Mouse (Mus musculus): ENCODE data around the gene Srsf12.

The Srsf12 gene

DNA sequence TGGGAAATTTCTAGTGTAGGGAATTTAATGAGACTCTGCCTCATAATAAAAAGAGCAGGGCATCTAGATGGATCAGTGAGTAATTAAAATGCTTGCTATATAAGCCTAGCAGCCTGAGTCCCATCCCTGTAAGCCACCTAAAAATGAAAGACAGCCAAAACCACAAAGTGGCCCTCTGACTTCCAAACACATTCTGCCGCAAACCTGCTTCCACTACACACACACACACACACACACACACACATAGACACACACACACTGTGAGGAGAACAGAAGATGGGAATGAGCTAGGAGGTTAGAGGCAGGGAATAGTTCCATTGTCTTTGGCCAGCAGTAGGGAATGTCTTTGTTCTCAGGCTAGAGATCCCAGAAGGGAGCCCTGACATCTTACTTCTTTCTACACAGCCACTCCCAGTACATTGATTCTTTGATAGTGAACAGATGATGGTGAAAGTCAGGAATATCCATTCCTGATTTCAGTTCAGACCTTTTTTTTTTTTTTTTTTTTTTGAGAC is 41.0 kb downstream of the Srsf12 start:
- no peak for DNase-seq (ENCODE audit: low spot score in 2 of 2)

DNA sequence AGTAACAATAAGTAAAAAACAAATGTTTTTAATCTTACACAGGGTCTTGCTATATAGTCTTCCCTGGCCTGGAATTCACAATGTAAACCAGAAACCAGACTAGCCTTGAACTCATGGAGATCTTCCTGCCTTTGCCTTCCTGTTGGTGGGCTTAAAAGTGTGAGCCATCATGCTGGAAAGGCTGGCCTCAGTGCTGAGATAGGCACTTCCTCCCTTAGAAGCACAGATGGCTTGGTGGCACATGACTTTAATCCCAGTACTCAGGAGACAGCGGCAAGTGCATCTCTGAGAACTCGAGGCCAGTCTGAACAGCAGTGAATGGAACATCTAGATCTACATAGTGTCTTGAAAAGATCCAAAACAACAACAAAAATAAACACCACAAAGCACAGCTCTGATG is 42.1 kb downstream of the Srsf12 start:
- no peak for DNase-seq (ENCODE audit: low spot score in 2 of 2)

DNA sequence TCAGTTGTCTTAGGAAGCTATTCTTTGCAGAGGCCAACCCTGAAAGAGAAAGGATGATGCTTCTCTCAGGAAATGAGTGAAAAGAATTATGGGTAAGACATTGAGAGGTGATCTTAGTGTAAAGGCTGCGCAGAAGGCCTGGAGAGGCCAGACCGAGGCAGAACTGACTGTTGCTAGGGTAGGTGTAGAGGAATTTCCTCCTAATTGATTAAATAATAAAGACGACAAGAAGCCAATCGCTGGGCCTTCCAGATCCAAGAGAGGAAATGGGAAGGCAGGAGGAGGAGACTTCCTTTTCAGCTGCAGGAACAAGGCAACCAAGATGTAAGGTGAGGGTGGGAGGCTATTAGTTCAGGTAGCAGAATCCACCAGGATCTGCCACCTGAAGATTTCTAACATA is 45.9 kb downstream of the Srsf12 start:
- no peak for DNase-seq (ENCODE audit: low spot score in 2 of 2)

DNA sequence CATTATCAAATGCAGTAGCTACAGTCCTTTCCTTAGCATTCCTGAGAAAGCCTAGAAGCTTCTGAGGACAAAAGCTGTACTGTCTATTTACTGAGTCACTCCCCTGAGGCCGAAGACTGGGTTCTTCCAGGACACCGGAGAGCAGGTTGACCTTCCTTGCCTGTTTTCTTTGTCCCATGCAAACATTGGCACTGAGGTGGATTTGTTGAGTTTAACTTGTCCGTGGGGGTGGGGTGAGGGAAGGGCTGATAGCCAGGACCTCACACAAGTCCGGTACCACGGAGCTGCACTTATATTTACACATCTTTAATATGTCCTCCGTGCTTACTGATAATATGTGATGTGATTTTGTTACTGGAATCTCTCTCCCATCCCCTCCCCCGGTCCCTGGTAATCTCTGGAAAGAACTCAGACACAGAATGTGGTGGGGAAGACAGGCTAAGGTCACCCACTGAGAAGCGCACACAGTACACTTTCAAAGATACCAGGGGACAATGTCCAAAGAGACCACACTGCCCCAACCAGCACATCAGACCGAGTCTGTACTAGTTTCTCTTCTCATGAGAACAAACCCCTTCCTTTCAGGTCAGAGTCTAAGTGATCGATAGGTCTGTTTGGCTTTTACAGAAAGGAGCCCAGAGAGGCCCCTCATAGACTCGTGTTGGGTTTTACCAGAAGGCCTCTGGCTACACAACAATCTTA is 48.6 kb downstream of the Srsf12 start:
- no peak for DNase-seq (ENCODE audit: low spot score in 2 of 2)

DNA sequence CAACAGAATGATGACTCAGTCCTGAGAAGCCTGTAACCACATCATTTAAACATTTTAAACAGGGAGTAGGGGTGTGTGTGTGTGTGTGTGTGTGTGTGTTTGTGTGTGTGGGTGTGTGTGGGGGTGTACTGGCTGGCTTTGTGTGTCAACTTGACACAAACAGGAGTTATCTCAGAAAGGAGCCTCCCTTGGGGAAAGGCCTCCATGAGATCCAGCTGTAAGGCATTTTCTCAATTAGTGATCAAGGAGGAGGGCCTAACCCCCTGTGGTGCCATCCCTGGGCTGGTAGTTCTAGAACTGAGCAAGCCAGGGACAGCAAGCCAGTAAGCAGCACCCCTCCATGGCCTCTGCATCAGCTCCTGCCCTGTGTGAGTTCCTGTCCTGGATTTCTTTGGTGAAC is 51.5 kb downstream of the Srsf12 start:
- DNase-seq (ENCODE audit: low spot score in 2 of 2): no peak

DNA sequence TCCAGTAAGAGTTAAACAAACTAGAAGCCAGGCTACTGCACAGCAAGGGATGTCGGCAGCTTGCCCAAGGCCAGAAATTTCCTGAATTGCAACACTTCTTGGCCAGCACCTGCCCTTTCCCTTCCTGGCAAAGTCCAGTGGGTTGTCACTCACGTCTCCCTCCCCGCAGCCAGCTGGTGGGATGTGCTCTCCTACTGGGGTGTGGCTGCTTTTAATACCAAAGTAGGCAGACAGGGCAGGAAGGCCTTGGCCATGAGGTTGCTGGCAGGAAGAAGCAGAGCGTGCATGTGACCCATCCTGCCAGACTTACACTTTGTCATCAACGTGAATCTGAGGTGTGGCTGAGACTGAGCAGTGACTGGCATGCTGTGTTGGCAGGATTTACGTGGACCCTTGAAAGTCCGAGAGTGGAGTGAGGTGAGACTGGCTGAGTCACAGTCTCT is 52.5 kb downstream of the Srsf12 start:
- peak in 1 of 2 experiments; percentile 22 for DNase-seq (ENCODE audit: low spot score in 2 of 2)

DNA sequence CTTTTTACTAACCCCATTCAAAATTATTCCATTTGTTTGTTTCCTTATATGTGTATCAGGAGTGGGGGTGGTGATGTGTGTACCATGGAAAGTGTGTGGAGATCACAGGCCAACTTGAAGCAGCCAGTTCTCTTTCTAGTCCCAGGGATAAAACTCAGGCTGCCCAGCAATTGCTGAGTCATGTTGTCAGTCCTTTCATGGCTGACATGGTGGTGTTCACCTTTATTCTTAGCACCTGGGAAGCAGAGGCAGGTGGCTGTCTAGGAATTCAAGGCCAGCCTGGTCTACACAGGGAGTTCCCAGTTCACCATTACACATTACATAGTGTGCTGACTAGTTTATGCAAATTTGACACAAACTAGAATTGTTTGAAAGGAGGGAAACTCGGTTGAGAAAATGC is 54.1 kb downstream of the Srsf12 start:
- no peak for DNase-seq (ENCODE audit: low spot score in 2 of 2)

DNA sequence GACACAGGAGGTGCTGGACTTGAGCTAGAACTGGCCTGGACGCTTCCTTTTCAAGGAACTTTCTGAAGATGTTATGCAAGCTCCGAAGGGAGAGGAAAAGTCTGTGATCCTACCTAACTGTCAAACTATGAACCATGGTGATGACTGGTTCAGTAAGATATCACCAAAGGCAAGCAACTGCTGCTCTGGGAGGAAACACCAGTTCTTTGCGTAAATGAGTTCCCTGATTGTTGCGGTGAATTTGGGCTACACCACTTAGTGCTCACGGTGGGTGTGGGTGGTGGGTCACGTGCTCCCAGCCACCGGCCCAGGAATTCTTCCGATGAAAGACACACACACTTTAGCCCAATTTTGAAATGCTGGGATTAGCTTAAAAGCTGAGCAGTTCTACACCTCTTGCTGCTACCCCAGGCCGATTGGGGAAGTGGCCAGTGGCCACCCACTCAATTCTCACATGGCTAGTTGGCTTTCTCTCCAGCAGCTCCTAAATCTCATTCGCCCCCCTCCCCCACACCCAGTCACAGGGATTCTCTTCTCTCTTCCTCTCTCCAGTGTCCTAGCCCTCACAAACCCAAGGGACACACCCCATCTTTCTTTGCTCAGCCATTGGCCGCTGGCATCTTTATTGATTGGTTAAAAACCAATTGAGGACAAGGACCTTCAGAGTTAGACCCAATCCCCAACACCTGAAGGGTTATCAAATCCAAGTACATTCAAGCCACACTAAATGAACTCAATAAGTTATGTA is 56.4 kb downstream of the Srsf12 start:
- no peak for DNase-seq (ENCODE audit: low spot score in 2 of 2)

DNA sequence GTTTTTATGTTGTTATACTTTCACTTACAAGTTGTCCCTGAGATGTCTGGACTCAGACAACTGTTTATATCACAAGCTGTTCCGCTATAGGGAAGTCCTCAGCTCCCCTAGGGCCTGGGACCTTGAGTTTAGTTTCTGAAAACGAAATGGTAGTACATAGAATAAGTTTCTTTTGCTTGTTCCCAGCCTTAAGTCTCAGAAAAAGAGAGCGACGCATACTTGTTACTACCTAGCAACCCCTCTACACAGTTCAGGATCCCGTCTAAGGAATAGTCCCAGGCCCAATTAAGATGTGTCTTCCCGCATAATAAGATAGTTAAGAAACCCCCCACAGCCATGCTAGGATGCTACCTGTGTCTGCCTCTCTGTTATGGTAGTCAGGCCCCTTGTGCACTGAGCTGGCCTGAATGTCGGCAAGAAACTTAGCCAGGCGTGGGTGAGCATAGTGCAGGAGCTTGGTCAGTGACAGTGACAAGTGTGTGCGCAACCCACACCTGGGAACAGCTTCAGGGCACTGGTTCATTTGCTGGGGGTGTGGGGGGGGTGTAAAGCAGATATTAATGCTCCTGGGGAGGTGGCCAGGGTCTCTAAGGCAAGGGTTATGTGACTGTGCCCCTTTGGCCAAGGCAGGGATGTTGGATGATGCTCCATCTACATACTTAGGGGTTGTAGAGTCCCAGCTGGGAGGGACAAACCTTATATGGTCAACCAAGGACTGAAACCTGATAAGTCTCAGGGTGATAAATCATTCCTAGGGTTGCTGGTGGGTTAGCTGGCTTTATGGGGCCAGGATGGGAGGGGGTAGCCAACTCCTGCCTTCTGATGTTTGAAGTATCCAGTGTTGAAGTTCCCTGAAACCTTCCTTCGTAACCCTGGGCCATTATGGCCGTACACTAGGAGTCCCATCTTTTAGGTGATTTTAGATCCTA is 61.9 kb downstream of the Srsf12 start:
- no peak for DNase-seq (ENCODE audit: low spot score in 2 of 2)

DNA sequence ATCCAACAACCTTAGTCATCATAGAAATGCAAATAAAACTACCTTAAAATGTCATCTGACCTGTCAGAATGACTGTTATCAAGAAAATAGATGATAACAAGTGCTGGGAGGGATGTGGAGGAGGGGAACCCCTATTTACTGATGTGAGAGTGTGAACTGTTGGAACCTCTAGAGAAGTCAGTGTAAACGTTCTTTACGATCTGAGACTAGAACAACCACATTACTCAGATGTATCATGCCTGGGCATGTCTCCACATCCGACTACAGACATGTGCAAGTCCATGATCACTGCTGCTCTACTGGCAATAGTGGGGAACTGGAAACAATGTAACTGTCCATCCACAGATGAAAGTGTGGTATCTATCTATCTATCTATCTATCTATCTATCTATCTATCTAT is 64.6 kb downstream of the Srsf12 start:
- no peak for DNase-seq (ENCODE audit: low spot score in 2 of 2)

DNA sequence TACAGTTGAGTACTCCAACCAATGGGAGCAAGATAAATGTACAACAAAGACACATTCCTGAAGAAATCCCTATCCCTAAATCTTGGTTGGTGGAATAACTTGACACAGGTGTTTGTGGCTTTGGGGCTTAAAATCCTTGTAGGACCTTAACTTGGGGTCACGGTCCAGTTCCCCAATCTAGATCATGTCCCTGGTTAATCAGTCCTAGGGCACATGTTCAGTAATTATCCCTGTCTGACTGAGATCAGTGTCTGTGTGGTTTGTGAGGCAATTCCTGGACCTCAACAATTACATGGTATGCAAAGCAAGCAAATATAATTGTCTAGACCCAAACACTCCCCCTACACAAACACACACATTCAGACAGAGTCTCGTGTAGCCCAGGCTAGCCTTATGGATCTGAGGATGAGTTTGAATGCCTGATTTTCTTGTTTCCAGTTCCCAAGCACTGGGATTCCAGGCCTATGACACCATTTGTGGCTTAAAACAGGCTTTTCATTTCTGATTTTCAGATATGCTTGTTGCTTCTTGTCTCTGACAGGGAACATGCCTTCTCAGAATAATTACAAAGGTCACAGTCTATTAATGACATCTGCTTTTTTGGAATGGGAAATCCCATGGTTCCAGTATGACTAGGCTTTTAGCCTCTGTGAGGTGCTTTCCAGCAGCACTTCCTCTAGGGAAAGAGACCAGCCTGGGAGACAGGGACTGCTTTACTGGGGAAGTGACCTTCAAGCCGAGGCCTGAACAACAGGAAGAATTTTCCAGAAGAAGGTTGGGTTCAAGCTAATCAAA is 73.3 kb downstream of the Srsf12 start:
- DNase-seq (ENCODE audit: low spot score in 2 of 2): no peak

Data from frontal cortex, postnatal 14 days (tissue).